Mouse (Mus musculus) ES-E14 (cell line): ENCODE data around the gene Slc22a12.

ENCODE experiments used
- CHD2 ChIP-seq: IDR thresholded peaks from 2 replicates; pipeline ENCODE4 v1.6.1; 2014; ENCODE audit warnings: mild to moderate bottlenecking, low read depth, low read length, inconsistent platforms
- ZC3H11A ChIP-seq: IDR thresholded peaks from 2 replicates; pipeline ENCODE4 v1.6.1; 2012; ENCODE audit warnings: low read depth, mild to moderate bottlenecking, inconsistent platforms, low read length, borderline replicate concordance

GRCm38 (mm10) chr19:6553174-6553573 is 10.3 kb upstream of the Slc22a12 start:
- no peak for TF ChIP-seq CHD2
- TF ChIP-seq ZC3H11A: no peak
